Mouse (Mus musculus) bone marrow, adult 2 months (tissue): ENCODE data around the gene Abhd14b. TPM values are rescaled to one million over a fixed set of nuclear protein-coding genes. Genes with fewer than 3 reads are reported as not detected.

Source experiments
- H3K27ac ChIP-seq: fragments of 200-500 bp; 2 replicates; pipeline ENCODE4 v1.5.1; 2012; ENCODE audit warnings: low read depth, mild to moderate bottlenecking, control low read depth, inconsistent platforms, low read length; ENCODE audit not compliant: control insufficient read depth, poor library complexity, insufficient read depth
- H3K4me1 ChIP-seq: fragments of 200-500 bp; 2 replicates; pipeline ENCODE4 v1.6.1; 2011; ENCODE audit warnings: low read length; ENCODE audit not compliant: control insufficient read depth, insufficient read depth
- H3K4me3 ChIP-seq: fragments of 200-500 bp; replicated peaks from 2 replicates; pipeline ENCODE3; 2011; ENCODE audit warnings: mild to moderate bottlenecking, low read depth, low read length, control low read depth; ENCODE audit not compliant: control insufficient read depth
- CTCF ChIP-seq: fragments of 200-500 bp; IDR thresholded peaks from 2 replicates; pipeline ENCODE4 v1.5.1; 2011; ENCODE audit warnings: low read length, control low read depth; ENCODE audit not compliant: control insufficient read depth, insufficient read depth
- POLR2A ChIP-seq: fragments of 200-500 bp; IDR thresholded peaks from 2 replicates; pipeline ENCODE4 v1.6.1; 2011; ENCODE audit warnings: low read depth, mild to moderate bottlenecking, control low read depth, low read length, borderline replicate concordance; ENCODE audit not compliant: control insufficient read depth
- WGBS: fragments of 180-500 bp; shearing (Covaris S2); methylation state at CpG from one replicate; pipeline ENCODE4 v1.1.7; 2018; 5-methylcytosine and 5-hydroxymethylcytosine counted together
- polyA plus RNA-seq: library from polyadenylated mRNA; stranded (reverse); fragments of >200 nt; gene quantifications from 2 replicates; pipeline ENCODE4 v1.2.4, GENCODE M21; 2011; ENCODE audit warnings: low replicate concordance; ENCODE audit not compliant: missing spikeins, insufficient read depth, insufficient read length

Abhd14b gene
- polyA plus RNA-seq, result 4.9 and 6.5 TPM in 2 replicates

DNA sequence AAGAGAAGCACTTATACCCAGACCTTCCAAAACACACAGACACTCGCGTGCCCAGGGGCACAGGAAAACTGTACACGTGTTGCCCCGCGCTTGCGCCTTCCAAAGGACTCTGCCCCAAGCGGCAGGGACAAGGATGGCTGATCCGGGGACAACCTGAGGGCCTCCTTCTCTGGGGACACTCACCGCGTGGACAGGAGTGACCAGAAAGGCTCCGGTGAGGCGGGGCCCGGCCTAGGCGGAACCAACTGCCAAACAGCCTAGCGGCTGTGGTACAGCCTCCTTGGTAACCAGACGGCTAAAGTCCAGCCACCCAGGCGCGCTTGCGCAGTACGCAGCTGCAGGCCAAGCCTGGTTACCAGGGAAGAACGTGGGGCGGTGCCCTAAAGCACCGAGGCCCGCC, at the start of gene Abhd14b, which contains the start of gene Abhd14a:
Gene Abhd14b (plus strand): TSS at position 112 of the 400 bp plus-strand sequence.
Gene Abhd14a (minus strand): TSS at position 331 of the 400 bp plus-strand sequence.
- Histone ChIP-seq H3K4me3 (peak within 1 kb of the TSS; percentile 57), H3K4me1 (peaks cover 3% of the 10 kb centered on the region; the same call in 1 of the 2 replicates), H3K27ac (peak within 1 kb of the TSS; percentile 59; the same call in 1 of the 2 replicates)
- WGBS, result under 1% methylated on average over 24 of the region's 24 CpGs
- peak; percentile 48; the same call in 1 of the 2 replicates for TF ChIP-seq POLR2A
- peak; percentile 26; the same call in 1 of the 2 replicates for TF ChIP-seq CTCF

DNA sequence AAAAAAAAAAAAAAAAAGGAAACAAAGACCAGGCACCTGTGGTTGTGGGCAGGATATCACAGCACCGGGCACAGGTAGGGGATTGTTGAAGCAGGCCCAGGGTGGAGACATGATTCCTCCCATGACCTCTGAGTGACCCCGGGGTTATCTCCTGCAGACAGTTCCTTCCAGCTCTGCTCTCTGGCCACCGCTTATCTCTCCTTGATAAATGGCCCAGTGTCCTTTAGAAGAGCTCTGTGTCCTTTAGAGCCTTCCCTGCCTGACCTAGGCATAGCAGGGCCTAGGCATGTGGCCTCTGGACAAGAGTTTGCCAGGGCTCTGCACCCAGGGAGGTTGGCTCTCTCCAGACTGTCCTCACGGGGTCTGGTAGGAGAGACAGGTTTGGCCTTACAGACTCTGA, 49.5 kb upstream of the Abhd14b start:
- Histone ChIP-seq H3K27ac (peak overlapping the region; percentile 72), H3K4me3 (no peak overlapping the region), H3K4me1 (peaks cover 7% of the 10 kb centered on the region)
- WGBS, result 40% methylated on average over 4 of the region's 4 CpGs
- no peak for TF ChIP-seq CTCF
- TF ChIP-seq POLR2A, result no peak

DNA sequence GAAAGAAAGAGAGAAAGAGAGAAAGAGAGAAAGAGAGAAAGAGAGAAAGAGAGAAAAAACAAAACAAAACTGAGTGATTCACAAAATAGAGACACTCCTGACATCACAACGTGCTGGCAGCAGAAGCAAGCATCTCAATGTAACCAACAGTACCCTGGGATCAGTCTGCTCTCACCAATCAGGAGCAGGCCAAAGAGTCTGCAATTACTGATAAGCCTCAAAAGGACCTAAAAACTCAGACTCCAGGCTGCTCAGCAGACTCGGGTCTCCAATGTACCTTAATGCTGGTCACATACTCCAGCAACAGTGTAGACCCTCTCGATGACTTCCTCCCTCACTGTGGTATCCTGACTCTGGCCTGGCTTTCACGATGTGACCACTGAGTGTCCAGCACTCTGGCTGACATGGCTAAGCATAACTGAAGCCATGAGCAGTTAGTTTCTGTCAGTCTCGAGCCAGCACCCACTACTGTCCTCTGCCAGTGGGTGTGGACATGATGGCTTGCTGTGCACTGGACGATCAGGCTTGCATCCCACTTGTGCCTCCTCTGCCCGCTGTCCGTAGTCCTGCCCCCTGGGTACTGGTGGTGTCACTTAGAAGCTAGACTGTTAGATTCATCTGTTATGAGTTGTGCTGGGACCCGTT, 48.5 kb upstream of the Abhd14b start:
- TF ChIP-seq POLR2A (no peak), CTCF (no peak)
- WGBS, result 51% methylated on average over 9 of the region's 9 CpGs
- Histone ChIP-seq H3K4me3 (peak overlapping the region; percentile 14), H3K27ac (peak overlapping the region; percentile 75), H3K4me1 (peaks cover 7% of the 10 kb centered on the region)

DNA sequence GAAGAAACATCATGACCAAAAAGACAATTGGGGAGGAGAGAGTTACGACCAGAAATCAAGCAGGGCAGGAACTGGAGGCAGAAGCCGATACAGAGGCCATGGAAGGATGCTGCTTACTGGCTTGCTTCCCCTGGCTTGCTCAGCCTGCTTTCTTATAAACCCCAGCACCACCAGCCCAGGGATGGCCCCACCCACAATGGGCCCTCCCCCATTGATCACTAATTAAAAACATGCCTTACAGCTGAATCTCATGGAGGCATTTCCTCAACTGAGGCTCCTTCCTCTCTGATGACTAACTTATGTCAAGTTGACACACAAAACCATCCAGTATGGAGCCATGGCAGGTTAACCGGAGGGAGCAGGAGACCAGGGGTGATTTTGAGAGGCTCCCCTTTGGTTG, 47.5 kb upstream of the Abhd14b start:
- H3K4me1 ChIP-seq, result peaks cover 5% of the 10 kb centered on the region; the same call in 1 of the 2 replicates
- H3K27ac ChIP-seq, result 0 out of 2 replicates have a peak overlapping the region, but pooled peaks have one; percentile 41
- WGBS, result 94% methylated on average over 3 of the region's 3 CpGs
- H3K4me3 ChIP-seq, result no peak overlapping the region
- TF ChIP-seq CTCF (no peak), POLR2A (no peak)

DNA sequence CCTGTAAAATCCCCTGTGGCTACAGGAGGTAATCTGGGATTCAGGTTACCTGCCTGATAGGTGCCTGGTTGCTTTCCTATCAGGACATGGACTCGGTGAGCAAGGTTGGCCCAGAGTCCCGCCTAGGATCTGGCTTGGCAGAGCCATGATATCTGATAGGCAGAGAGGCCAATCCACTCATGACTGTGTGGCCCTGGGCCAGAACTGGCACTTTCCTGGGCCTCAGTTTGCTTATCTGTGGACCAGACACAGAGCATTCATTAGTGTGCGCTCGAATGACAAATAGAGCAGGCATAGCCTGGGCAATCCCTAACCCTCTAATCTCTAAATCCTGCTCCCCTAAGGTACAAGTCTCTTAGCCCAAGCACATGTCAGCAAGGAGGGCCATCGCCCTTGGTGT, 45.1 kb upstream of the Abhd14b start:
- Histone ChIP-seq H3K4me1 (peaks cover 6% of the 10 kb centered on the region; the same call in 1 of the 2 replicates), H3K27ac (no peak overlapping the region)
- 66% methylated on average over 5 of the region's 5 CpGs for WGBS

DNA sequence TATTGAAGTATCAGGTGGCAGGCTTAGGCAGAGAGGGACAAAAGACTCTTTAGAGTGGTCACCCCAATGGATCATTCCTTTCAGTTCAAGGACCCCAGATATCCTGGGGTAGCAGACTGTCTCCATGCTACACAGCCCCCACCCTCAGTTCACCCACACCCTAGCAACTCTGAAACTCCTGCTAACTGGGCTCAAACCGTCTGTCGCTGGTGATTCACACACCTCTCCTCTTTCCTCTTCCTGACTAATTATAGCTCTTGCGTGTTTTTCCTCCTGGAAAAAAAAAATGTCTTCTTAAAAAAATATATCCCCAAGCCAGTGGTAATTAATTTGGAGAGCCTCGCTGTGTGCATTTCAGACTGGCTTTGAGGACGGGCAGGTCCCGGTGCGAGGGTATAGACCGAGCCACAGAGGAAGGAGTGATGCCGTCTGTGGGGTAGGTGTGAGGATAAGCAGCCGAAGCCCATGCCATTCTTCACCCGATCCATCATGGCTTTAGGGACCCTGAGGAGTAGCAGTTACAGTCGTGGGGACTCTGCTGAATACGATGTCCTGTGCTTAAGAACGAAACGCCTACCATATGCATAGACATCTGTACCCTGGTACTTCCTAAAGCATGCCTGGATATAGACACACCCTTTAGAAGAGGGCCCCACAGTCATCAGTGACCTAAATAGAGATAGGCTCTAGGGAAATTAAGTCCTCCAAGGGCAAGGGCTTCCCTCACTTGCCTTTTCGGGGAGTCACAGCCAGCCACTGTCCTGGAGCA, 44.5 kb upstream of the Abhd14b start:
- TF ChIP-seq POLR2A (no peak), CTCF (no peak)
- Histone ChIP-seq H3K4me1 (peaks cover 4% of the 10 kb centered on the region; the same call in 1 of the 2 replicates), H3K4me3 (no peak overlapping the region), H3K27ac (no peak overlapping the region)
- WGBS, result 89% methylated on average over 16 of the region's 16 CpGs

More for the DNA sequence above, 45.1 kb upstream of the Abhd14b start:
- TF ChIP-seq CTCF, result no peak
- no peak for TF ChIP-seq POLR2A
- no peak overlapping the region for H3K4me3 ChIP-seq

- H3K4me3 ChIP-seq, result no peak overlapping the region
- no peak overlapping the region for H3K27ac ChIP-seq
- TF ChIP-seq CTCF (no peak), POLR2A (no peak)
- H3K4me1 ChIP-seq, result peaks cover 1% of the 10 kb centered on the region; the same call in 1 of the 2 replicates
- WGBS, result 77% methylated on average over 6 of the region's 6 CpGs
These were observed 42.0 kb upstream of the Abhd14b start for GRCm38 (mm10) chr9:106405275-106405674.

- TF ChIP-seq CTCF, result no peak
- no peak for TF ChIP-seq POLR2A
- WGBS, result 58% methylated on average over 8 of the region's 8 CpGs
- Histone ChIP-seq H3K4me1 (peaks cover 3% of the 10 kb centered on the region), H3K4me3 (no peak overlapping the region), H3K27ac (no peak overlapping the region)
These were observed 40.7 kb upstream of the Abhd14b start for GRCm38 (mm10) chr9:106406443-106407078.
